Mouse (Mus musculus) C2C12 (cell line): ENCODE measurements around the gene Tomm40l.

ENCODE experiments used
- CTCF ChIP-seq: IDR thresholded peaks from one replicate; pipeline ENCODE4 v1.5.1; 2011; ENCODE audit not compliant: control insufficient read depth, insufficient read depth, insufficient read length
- MYOG ChIP-seq: IDR thresholded peaks from one replicate; pipeline ENCODE4 v1.6.1; 2011; ENCODE audit not compliant: control insufficient read depth, insufficient read length; ENCODE audit errors: extremely low read depth

DNA sequence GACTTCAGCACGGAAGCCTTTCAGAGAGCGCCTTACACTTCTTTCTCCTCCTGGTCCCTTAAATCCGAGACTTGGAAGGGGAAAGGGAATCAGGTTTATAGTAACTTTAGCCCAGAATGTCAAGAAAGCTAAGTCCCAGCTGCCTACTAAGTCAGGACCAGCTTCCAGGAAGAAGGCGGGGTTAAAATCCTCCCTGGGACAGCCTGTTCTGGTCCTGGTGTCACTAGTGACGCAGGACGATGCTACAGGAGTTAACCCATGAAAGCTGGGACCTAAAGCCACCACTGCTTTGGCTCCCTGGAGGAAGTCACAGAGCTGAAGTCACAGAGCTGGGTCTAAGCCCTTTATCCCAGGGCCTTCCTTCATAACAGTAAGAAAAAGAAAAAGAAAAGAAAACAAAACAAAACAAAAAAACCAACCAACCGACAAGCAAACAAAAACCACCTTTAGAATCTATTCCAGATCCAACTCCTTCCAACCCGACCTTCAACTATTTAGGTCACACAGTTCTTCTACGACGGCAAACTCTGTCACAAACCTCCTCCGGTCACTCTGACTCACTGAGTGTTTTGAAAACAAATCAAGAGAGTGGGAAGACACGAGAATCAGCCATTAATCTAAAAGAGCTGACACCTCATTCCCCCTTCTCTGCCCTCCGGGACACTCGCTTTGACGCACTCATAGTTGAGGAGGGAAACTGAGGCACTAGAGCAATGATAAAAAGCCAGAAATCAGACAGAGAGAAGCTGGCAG, 17.9 kb upstream of the Tomm40l start:
- TF ChIP-seq MYOG (no peak), CTCF (no peak)
